Mouse (Mus musculus): Measurements from ENCODE around the gene Tpcn2.

GRCm38 (mm10) chr7:145189342-145189741 is 94.5 kb downstream of the Tpcn2 start:
- TF ChIP-seq CTCF (IDR thresholded peaks at IDR 0.05; ENCODE audit: control insufficient read depth, insufficient read depth, low read length) (no peak), POLR2A (IDR thresholded peaks at IDR 0.05; ENCODE audit: borderline replicate concordance, control insufficient read depth, low read depth, low read length) (no peak)

All from bone marrow, adult 2 months (tissue).